In the genomic region with DNA sequence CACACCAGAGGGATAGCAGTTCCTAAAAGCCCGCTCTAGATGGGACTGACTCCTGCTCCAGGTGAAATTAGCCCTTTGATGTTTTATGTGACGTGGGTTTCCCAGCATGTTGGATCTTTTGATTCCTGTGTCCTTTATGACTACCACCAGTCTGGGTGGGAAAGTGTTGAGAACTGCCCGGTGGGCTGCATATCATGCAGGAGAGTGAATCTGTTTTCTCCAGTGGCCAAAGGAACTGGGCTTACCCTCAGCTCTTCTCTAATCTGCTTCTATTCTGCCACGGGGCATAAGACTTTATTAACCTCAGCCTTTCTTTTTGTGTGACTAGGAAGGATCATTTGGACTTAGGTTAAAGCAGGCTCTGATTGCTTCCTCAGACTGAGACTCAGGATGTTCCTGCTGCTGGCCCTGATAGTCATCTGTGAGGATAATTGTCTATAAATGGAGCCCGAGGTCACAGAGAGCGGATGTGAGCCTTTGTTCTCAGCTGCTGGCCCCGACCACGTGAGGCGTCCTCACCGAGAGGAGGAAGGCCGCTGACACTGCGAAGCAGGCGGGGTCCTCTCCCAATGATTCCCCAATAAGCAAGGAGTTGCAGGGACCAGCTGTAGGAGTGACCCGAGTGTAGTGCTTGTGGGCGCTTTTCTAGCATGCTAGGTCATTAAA, we compare ENCODE assay signal across 8 mouse cellular contexts. TPM values are rescaled to one million over a fixed set of nuclear protein-coding genes. Genes with fewer than 3 reads are reported as not detected.
DNase-seq lines count a peak whose midpoint lies in the region; ATAC-seq lines count a peak whose summit lies in the region.

No protein-coding gene starts in this region.

- peak; percentile 22; the same call in 1 of the 2 replicates for ATAC-seq in heart, embryonic 11.5 days (replicated peaks; ENCODE audit: insufficient number of reproducible peaks, low FRiP score, low TSS enrichment)
- ATAC-seq in lung, embryonic 15.5 days (ENCODE audit: borderline replicate concordance, extremely low read depth, low FRiP score, low TSS enrichment): peak; percentile 41
- ATAC-seq in neural tube, embryonic 14.5 days (ENCODE audit: low read depth): peak; percentile 55

- peaks cover 63% of the 10 kb centered on the region for H3K4me1 ChIP-seq in embryonic facial prominence, embryonic 10.5 days
- peaks cover 28% of the 10 kb centered on the region for H3K4me1 ChIP-seq in heart, embryonic 11.5 days (ENCODE audit: control insufficient read depth, insufficient read depth, low read length)
- H3K4me1 ChIP-seq in lung, embryonic 15.5 days: peaks cover 22% of the 10 kb centered on the region
- peaks cover 13% of the 10 kb centered on the region for H3K4me1 ChIP-seq in neural tube, embryonic 14.5 days (ENCODE audit: control insufficient read depth, insufficient read depth, low read length)

- peak overlapping the region; percentile 80 for H3K4me3 ChIP-seq in embryonic facial prominence, embryonic 10.5 days
- H3K4me3 ChIP-seq in heart, embryonic 11.5 days (ENCODE audit: low read depth, low read length): peak overlapping the region; percentile 40
- H3K4me3 ChIP-seq in lung, embryonic 15.5 days: peak overlapping the region; percentile 43
- H3K4me3 ChIP-seq in neural tube, embryonic 14.5 days (ENCODE audit: low read depth, low read length): peak overlapping the region; percentile 76

- peak overlapping the region; percentile 62 for H3K9ac ChIP-seq in heart, embryonic 11.5 days (ENCODE audit: low read depth, low read length)
- H3K9ac ChIP-seq in lung, embryonic 15.5 days: peak overlapping the region; percentile 36
- peak overlapping the region; percentile 46 for H3K9ac ChIP-seq in neural tube, embryonic 14.5 days (replicated peaks; ENCODE audit: low read depth, low read length)

- no peaks in the 10 kb centered on the region for H3K27me3 ChIP-seq in embryonic facial prominence, embryonic 10.5 days (replicated peaks; ENCODE audit: low read depth, poor library complexity, severe bottlenecking)
- no peaks in the 10 kb centered on the region for H3K27me3 ChIP-seq in heart, embryonic 11.5 days (ENCODE audit: control insufficient read depth, insufficient read depth, low read length)
- no peaks in the 10 kb centered on the region for H3K27me3 ChIP-seq in lung, embryonic 15.5 days
- H3K27me3 ChIP-seq in neural tube, embryonic 14.5 days (ENCODE audit: control insufficient read depth, insufficient read depth, low read length): no peaks in the 10 kb centered on the region

- WGBS in embryonic facial prominence, embryonic 10.5 days: 11% methylated on average over 15 of the region's 15 CpGs
- WGBS in heart, embryonic 11.5 days (ENCODE audit: insufficient replicate concordance): 12% methylated on average over 15 of the region's 15 CpGs
- 10% methylated on average over 15 of the region's 15 CpGs for WGBS in lung, embryonic 15.5 days
- WGBS in neural tube, embryonic 14.5 days: 6% methylated on average over 15 of the region's 15 CpGs

- H3K9me3 ChIP-seq in embryonic facial prominence, embryonic 10.5 days: no peaks in the 10 kb centered on the region
- no peaks in the 10 kb centered on the region for H3K9me3 ChIP-seq in heart, embryonic 11.5 days (replicated peaks; ENCODE audit: control insufficient read depth, low read length)
- no peaks in the 10 kb centered on the region for H3K9me3 ChIP-seq in lung, embryonic 15.5 days
- H3K9me3 ChIP-seq in neural tube, embryonic 14.5 days (ENCODE audit: control insufficient read depth, low read length): no peaks in the 10 kb centered on the region

- intact Hi-C loops in left cerebral cortex, postnatal 4 days (cut with DNase I): no loop called here

- no peaks in the 10 kb centered on the region for H3K36me3 ChIP-seq in embryonic facial prominence, embryonic 10.5 days (replicated peaks)
- no peaks in the 10 kb centered on the region for H3K36me3 ChIP-seq in heart, embryonic 11.5 days (ENCODE audit: control insufficient read depth, insufficient read depth, low read length)
- H3K36me3 ChIP-seq in lung, embryonic 15.5 days: no peaks in the 10 kb centered on the region
- H3K36me3 ChIP-seq in neural tube, embryonic 14.5 days (ENCODE audit: control insufficient read depth, insufficient read depth, low read length): no peaks in the 10 kb centered on the region

- peak overlapping the region; percentile 87 for H3K4me2 ChIP-seq in heart, embryonic 11.5 days
- peak overlapping the region; percentile 84 for H3K4me2 ChIP-seq in lung, embryonic 15.5 days
- H3K4me2 ChIP-seq in neural tube, embryonic 14.5 days (ENCODE audit: low read depth, low read length): peak overlapping the region; percentile 65

- H3K27ac ChIP-seq in embryonic facial prominence, embryonic 10.5 days (replicated peaks): peak overlapping the region; percentile 89
- peak overlapping the region; percentile 91 for H3K27ac ChIP-seq in heart, embryonic 11.5 days (ENCODE audit: low read depth, low read length)
- peak overlapping the region; percentile 91 for H3K27ac ChIP-seq in lung, embryonic 15.5 days
- H3K27ac ChIP-seq in neural tube, embryonic 14.5 days (ENCODE audit: low read depth, low read length): peak overlapping the region; percentile 88

- DNase-seq in left cerebral cortex, postnatal 4 days: peak; percentile 67
- DNase-seq in left cerebral cortex, adult 9 months (ENCODE audit: low spot score in 2 of 2): no peak
- DNase-seq in embryonic facial prominence, embryonic 10.5 days (ENCODE audit: low spot score): peak; percentile 85
- peak; percentile 76 for DNase-seq in kidney, adult 8-10 months
- no peak for DNase-seq in Muller cell, postnatal 12 days (ENCODE audit: inconsistent ontology term)

RNA-seq across cellular contexts. Expression of gene Rps6ka2, which starts 0.8 kb away (rescaled TPM):
- 10 to 100 TPM; 36.7 to 38.5 TPM for total RNA-seq in left cerebral cortex, postnatal 4 days (2021)
- polyA plus RNA-seq in embryonic facial prominence, embryonic 10.5 days (2016; fragmentation: Nextera tagmentation; extraction: Ambion mirVana): 27.2 and 27.7 TPM in 2 replicates
- 45.3 and 56.0 TPM in 2 replicates for polyA plus RNA-seq in heart, embryonic 11.5 days (2014; fragmentation: Nextera tagmentation; extraction: Ambion mirVana)
- 11.3 and 12.9 TPM in 2 replicates for polyA plus RNA-seq in lung, embryonic 15.5 days (2015; fragmentation: Nextera tagmentation; extraction: Ambion mirVana)
- 20.7 and 27.8 TPM in 2 replicates for polyA plus RNA-seq in neural tube, embryonic 14.5 days (2014; fragmentation: Nextera tagmentation; extraction: Ambion mirVana)

Comparison
In these comparisons a context has a peak if more than half of its experiments do, and no peak if none do; other contexts are left out.
1. DNase-seq: peak in left cerebral cortex, postnatal 4 days (single experiment), embryonic facial prominence, embryonic 10.5 days (single experiment) and kidney, adult 8-10 months (2 of 2); none in left cerebral cortex, adult 9 months (0 of 2) and Muller cell, postnatal 12 days (single experiment).
2. Peak in every context shown above with its lines, with median percentiles within 50 percentile points of each other: H3K27ac ChIP-seq, H3K4me3 ChIP-seq, ATAC-seq, H3K4me2 ChIP-seq and H3K9ac ChIP-seq.